Mouse (Mus musculus): Measurements from ENCODE around the gene Phf6.
"Not testable (repeated sequence)": the region's sequence is repeated elsewhere in the genome, so short reads cannot be mapped to it uniquely, and the experiment has no call there.

Phf6 gene

DNA sequence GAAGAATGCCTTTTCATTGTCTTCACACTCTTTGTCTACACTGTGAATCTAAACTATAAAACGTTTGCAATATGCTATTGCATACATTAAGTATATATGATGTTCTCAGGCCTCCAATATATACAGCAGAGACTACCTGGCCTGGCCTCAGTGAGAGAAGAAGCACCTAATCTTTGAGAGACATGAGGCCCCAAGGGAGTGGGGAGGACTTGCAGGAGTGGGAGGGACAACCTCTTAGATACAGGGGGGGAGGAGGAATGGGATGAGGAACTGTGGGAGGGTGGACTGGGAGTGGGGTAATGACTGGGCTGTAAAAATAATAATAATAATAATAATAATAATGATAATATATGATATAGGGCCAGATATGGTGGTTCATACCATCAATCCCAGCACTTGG, 66.5 kb downstream of the Phf6 start:
- no peak for DNase-seq (ENCODE audit: low read depth, low spot score)

DNA sequence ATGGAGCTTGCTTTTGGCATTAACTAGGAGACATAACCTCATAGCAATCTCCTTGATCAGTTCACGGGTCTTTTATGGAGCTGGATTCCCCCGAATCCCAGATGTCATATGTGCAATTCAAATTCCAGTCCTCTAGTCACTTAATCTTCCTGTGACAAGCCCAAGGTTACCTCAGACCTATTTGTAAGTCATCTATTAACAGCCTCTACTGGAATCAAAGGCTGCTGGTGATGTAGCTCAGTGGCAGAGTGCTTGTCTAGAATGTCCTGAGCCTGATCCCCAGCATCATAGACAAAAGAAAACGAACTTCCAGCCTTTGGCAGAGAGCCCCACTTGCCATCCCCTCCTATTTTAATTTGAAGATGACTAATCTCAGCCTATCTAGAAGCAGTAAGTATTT, 69.3 kb downstream of the Phf6 start:
- no peak for DNase-seq (ENCODE audit: low read depth, low spot score)

DNA sequence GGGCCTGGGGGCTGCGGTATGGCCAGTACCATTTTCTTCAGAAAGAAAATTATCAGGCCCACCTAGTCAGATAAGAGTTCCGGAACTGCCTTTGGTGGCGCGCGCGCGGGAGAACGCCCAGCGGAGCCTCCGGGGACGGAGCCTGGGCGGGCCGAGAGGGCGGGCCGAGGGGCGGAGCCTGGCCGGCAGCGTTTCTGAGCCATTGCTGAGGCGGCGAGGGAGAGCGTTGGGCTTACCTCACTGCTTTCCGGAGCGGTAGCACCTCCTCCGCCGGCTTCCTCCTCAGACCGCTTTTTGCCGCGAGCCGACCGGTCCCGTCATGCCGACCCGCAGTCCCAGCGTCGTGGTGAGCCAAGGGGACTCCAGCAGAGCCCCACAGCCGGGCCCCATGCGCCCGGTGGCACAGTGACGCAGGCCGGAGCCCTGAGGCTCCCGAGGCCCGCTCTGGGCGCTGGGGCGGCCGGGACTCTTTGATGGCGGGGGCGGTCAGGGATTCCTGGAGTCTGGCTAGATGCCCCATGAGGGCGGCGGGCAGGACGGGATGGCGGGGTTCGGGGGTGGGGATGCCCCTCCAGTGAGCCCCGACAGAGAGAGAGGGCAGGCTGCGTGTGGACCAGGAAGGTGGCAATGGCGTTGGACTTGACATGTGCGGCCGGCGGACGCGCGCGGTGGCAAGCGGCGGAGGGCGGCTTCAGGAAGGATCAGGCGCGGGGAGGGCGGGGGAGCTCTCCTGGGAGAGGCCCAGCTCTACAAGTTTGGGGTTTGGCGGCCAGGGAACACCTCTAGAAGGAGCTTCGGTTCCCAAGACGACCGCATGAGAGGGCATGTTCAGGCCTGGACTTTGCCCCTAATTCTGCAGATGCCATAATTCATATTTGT, 76.1 kb downstream of the Phf6 start, which contains the start of gene Hprt:
TSS of gene Hprt (plus strand) at position 233 of the 879 bp plus-strand sequence.
- peak; percentile 82 for DNase-seq (ENCODE audit: low read depth, low spot score)

DNA sequence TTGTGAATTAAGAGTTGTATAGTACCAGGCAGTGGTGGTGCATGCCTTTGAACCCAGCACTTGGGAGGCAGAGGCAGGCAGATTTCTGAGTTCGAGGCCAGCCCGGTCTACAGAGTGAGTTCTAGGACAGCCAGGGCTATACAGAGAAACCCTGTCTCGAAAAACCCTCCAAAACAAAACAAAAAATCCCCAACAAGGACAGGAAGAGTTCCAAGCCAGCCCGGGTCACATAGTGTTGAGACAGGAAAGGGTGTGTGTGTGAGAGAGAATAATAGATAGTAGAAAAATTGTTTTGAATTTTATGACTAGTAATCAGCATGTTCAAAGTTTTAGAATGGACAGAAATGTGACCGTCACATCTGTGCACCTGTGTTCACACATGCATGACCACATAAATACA, 82.7 kb downstream of the Phf6 start:
- DNase-seq (ENCODE audit: low read depth, low spot score): not testable (repeated sequence)

DNA sequence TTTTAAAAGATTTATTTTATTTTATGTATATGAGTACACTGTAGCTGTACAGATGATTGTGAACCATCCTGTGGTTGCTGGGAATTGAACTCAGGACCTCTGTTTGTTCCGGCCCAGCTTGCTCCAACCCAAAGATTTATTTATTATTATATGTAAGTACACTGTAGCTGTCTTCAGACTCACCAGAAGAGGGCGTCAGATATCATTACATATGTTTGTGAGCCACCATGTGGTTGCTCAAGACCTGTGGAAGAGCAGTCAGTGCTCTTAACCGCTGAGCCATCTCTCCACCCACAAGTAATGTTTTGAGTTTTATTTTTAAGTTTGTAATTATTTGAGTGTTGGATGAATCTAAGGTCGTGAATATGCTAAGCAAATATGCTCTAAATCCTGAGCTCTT, 92.8 kb downstream of the Phf6 start:
- peak; percentile 66 for DNase-seq (ENCODE audit: low read depth, low spot score)

DNA sequence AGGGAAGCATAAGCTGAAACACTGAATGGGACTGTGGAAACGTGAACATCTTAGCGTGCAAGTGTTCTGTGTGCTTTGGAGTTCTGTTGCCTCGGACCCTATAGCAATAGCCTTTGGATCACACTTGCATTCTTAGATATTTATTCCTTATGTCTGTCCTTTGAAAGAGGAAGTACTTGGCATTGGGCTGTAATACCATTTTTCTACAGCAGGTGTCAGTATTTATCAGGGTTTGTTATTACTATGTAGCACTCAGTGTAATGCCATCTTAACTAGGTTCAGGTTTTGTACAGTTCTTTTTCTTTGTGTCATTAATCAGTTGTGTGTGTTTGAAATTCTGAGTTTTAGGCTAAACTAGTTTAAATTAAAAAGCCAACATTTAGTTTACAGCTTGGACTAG, 94.0 kb downstream of the Phf6 start:
- DNase-seq (ENCODE audit: low read depth, low spot score): peak; percentile 61

All from R1 (cell line).